Mouse (Mus musculus) olfactory bulb, adult 2 months (tissue): ENCODE data around the gene Ubash3b.

Source experiments
- CTCF ChIP-seq: fragments of 200-500 bp; IDR thresholded peaks from 2 replicates; pipeline ENCODE4 v1.5.1; 2012; ENCODE audit warnings: low read depth, mild to moderate bottlenecking, low read length, moderate library complexity; ENCODE audit not compliant: insufficient read depth
- POLR2A ChIP-seq: fragments of 200-500 bp; IDR thresholded peaks from 2 replicates; pipeline ENCODE4 v1.6.1; 2012; ENCODE audit warnings: mild to moderate bottlenecking, low read depth, low read length, moderate library complexity; ENCODE audit not compliant: insufficient read depth

GRCm38 (mm10) chr9:41114367-41114766, 47.1 kb downstream of the Ubash3b start:
- TF ChIP-seq POLR2A: no peak
- no peak for TF ChIP-seq CTCF
